ENCODE assay signal across 14 mouse cellular contexts in genomic region chr4:44251521-44251920, GRCm38 (mm10). TPM values are rescaled to one million over a fixed set of nuclear protein-coding genes. Genes with fewer than 3 reads are reported as not detected.
"Had no signal": no experiment of that assay in that cellular context is flagged by ENCODE, and none has a peak within 500 bp of the region (broad histone marks: within the 10 kb centered on the region; RNA-seq: fewer than 3 reads in every experiment).

No protein-coding gene starts in this region.

- H3K4me3 ChIP-seq: layer of hippocampus, adult 2 months; limb, embryonic 13.5 days; midbrain, embryonic 12.5 days; myocyte; neural tube, embryonic 15.5 days had no signal

- H3K4me2 ChIP-seq: limb, embryonic 13.5 days; midbrain, embryonic 12.5 days; neural tube, embryonic 15.5 days had no signal

- DNase-seq: kidney, adult 9 months; kidney, postnatal 36 days; lung, adult 18-20 months; thymus, postnatal 4 days had no signal

- H3K9me3 ChIP-seq: limb, embryonic 13.5 days; midbrain, embryonic 12.5 days; neural tube, embryonic 15.5 days had no signal

- H3K36me3 ChIP-seq: limb, embryonic 13.5 days; midbrain, embryonic 12.5 days; neural tube, embryonic 15.5 days had no signal

- H3K27me3 ChIP-seq: midbrain, embryonic 12.5 days; neural tube, embryonic 15.5 days had no signal

- ATAC-seq: inflammation-experienced regulatory T-cells, adult 6 months; intestine, postnatal 0 days had no signal

- H3K27ac ChIP-seq: kidney, postnatal 0 days; layer of hippocampus, adult 2 months; limb, embryonic 13.5 days; liver, embryonic 14.5 days; midbrain, embryonic 12.5 days; neural tube, embryonic 15.5 days had no signal

- H3K9ac ChIP-seq: limb, embryonic 13.5 days; liver, embryonic 14.5 days; midbrain, embryonic 12.5 days; neural tube, embryonic 15.5 days had no signal

RNA-seq across cellular contexts. Expression of gene Melk, which starts 49.2 kb away (rescaled TPM):
- polyA plus RNA-seq: liver, adult 2 months had no signal
